Mouse (Mus musculus) neural tube, embryonic 11.5 days (tissue): ENCODE results near the gene Gtf2h3. TPM values are rescaled to one million over a fixed set of nuclear protein-coding genes. Genes with fewer than 3 reads are reported as not detected.
"Not testable (repeated sequence)": the region's sequence is repeated elsewhere in the genome, so short reads cannot be mapped to it uniquely, and the experiment has no call there.

Experiments
- ATAC-seq: fragments of 200-750 bp; cut with Nextera tagmentation; 2 replicates; pipeline ENCODE4 v1.8.0; 2017; ENCODE audit warnings: moderate number of reproducible peaks, mild to moderate bottlenecking, moderate TSS enrichment, moderate library complexity; ENCODE audit not compliant: insufficient read depth, low FRiP score, low TSS enrichment
- DNase-seq: peaks from one replicate; pipeline ENCODE4 v3.0.0-alpha.2; 2015; ENCODE audit warnings: low spot score
- H3K27ac ChIP-seq: fragments of 300-500 bp; sonication (generic); 2 replicates; pipeline ENCODE4 v1.5.1; 2014; ENCODE audit warnings: low read depth, mild to moderate bottlenecking, low read length
- H3K27me3 ChIP-seq: fragments of 300-500 bp; sonication (generic); 2 replicates; pipeline ENCODE4 v1.6.1; 2014; ENCODE audit warnings: mild to moderate bottlenecking, low read length, mixed read lengths; ENCODE audit not compliant: control insufficient read depth, insufficient read depth
- H3K36me3 ChIP-seq: fragments of 300-500 bp; sonication (generic); 2 replicates; pipeline ENCODE4 v1.6.1; 2014; ENCODE audit warnings: mild to moderate bottlenecking, low read length, moderate library complexity, mixed read lengths; ENCODE audit not compliant: control insufficient read depth, insufficient read depth
- H3K4me1 ChIP-seq: fragments of 300-500 bp; sonication (generic); 2 replicates; pipeline ENCODE4 v1.6.1; 2014; ENCODE audit warnings: low read length, mixed read lengths; ENCODE audit not compliant: control insufficient read depth, insufficient read depth
- H3K4me2 ChIP-seq: fragments of 300-500 bp; sonication (generic); 2 replicates; pipeline ENCODE4 v1.6.1; 2014; ENCODE audit warnings: low read depth, mild to moderate bottlenecking, moderate library complexity
- H3K4me3 ChIP-seq: fragments of 300-500 bp; sonication (generic); 2 replicates; pipeline ENCODE4 v1.5.1; 2014; ENCODE audit warnings: low read depth, low read length
- H3K9ac ChIP-seq: fragments of 300-500 bp; sonication (generic); 2 replicates; pipeline ENCODE4 v1.6.1; 2014; ENCODE audit warnings: mild to moderate bottlenecking, low read length
- H3K9me3 ChIP-seq: fragments of 300-500 bp; sonication (generic); 2 replicates; pipeline ENCODE4 v1.6.1; 2016; ENCODE audit warnings: low read length; ENCODE audit not compliant: control insufficient read depth
- WGBS: fragments of 180-500 bp; shearing (Covaris S2); extraction: QIAGEN DNeasy Blood & Tissue Kit; methylation state at CpG from one replicate; pipeline ENCODE4 v1.1.7; 2014; 5-methylcytosine and 5-hydroxymethylcytosine counted together
- polyA plus RNA-seq: library from polyadenylated mRNA; unstranded; fragments of >200 nt; fragmentation: Nextera tagmentation; extraction: Ambion mirVana; gene quantifications from 2 replicates; pipeline ENCODE4 v1.2.1, GENCODE M21; 2014

Gtf2h3 gene
- polyA plus RNA-seq, 1 experiment from 2014 or later: 83.0 TPM

GRCm38 (mm10) chr5:124624291-124624690 is 45.4 kb downstream of the Gtf2h3 start:
- WGBS: 93% methylated on average over 9 of the region's 9 CpGs

GRCm38 (mm10) chr5:124628448-124629363 is 49.8 kb downstream of the Gtf2h3 start, which contains the start of gene Atp6v0a2:
Atp6v0a2 (plus strand) TSS chr5:124628576.
- peak; percentile 96 for ATAC-seq
- under 1% methylated on average over 57 of the region's 58 CpGs for WGBS
- H3K4me1 ChIP-seq: peaks cover 12% of the 10 kb centered on the region

More at GRCm38 (mm10) chr5:124624291-124624690, 45.4 kb downstream of the Gtf2h3 start:
- Histone ChIP-seq H3K4me1 (peaks cover 3% of the 10 kb centered on the region; the same call in 1 of the 2 replicates), H3K36me3 (no peaks in the 10 kb centered on the region), H3K4me2 (no peak overlapping the region), H3K9ac (no peak overlapping the region), H3K27ac (no peak overlapping the region), H3K9me3 (no peaks in the 10 kb centered on the region), H3K4me3 (no peak overlapping the region), H3K27me3 (no peaks in the 10 kb centered on the region)
- ATAC-seq: no peak
- DNase-seq: no peak

GRCm38 (mm10) chr5:124629641-124630040 is 50.7 kb downstream of the Gtf2h3 start:
- H3K27me3 ChIP-seq: no peaks in the 10 kb centered on the region
- H3K4me2 ChIP-seq: peak overlapping the region; percentile 60
- H3K36me3 ChIP-seq: peaks cover 3% of the 10 kb centered on the region
- WGBS: 27% methylated on average over 11 of the region's 11 CpGs
- H3K4me1 ChIP-seq: peaks cover 12% of the 10 kb centered on the region
- H3K27ac ChIP-seq: no peak overlapping the region
- peak overlapping the region; percentile 83 for H3K9ac ChIP-seq
- no peaks in the 10 kb centered on the region for H3K9me3 ChIP-seq
- DNase-seq (no peak), ATAC-seq (0 out of 2 replicates have a peak, but pooled peaks have one; percentile 12)
- peak overlapping the region; percentile 93 for H3K4me3 ChIP-seq

More at GRCm38 (mm10) chr5:124628448-124629363, 49.8 kb downstream of the Gtf2h3 start, which contains the start of gene Atp6v0a2:
- no peaks in the 10 kb centered on the region for H3K27me3 ChIP-seq
- peak; percentile 92 for DNase-seq
- peak within 1 kb of the TSS; percentile 93 for H3K4me3 ChIP-seq
- no peaks in the 10 kb centered on the region for H3K9me3 ChIP-seq
- no peak within 1 kb of the TSS for H3K27ac ChIP-seq
- peak within 1 kb of the TSS; percentile 83 for H3K9ac ChIP-seq
- H3K4me2 ChIP-seq: peak within 1 kb of the TSS; percentile 60
- no peaks in the 10 kb centered on the region for H3K36me3 ChIP-seq

- Histone ChIP-seq H3K9me3 (no peaks in the 10 kb centered on the region), H3K27ac (no peak overlapping the region)
- 92% methylated on average over 11 of the region's 11 CpGs for WGBS
Measured at GRCm38 (mm10) chr5:124631685-124632084, 52.7 kb downstream of the Gtf2h3 start.

GRCm38 (mm10) chr5:124632461-124632860 is 53.5 kb downstream of the Gtf2h3 start:
- WGBS: 85% methylated on average over 5 of the region's 5 CpGs
- H3K4me1 ChIP-seq: peaks cover 12% of the 10 kb centered on the region
- peaks cover 13% of the 10 kb centered on the region for H3K36me3 ChIP-seq

More at GRCm38 (mm10) chr5:124631685-124632084, 52.7 kb downstream of the Gtf2h3 start:
- H3K27me3 ChIP-seq: no peaks in the 10 kb centered on the region
- no peak for DNase-seq
- peaks cover 8% of the 10 kb centered on the region for H3K36me3 ChIP-seq
- no peak overlapping the region for H3K4me3 ChIP-seq
- no peak for ATAC-seq
- H3K4me1 ChIP-seq: peaks cover 12% of the 10 kb centered on the region
- H3K4me2 ChIP-seq: no peak overlapping the region
- H3K9ac ChIP-seq: no peak overlapping the region

GRCm38 (mm10) chr5:124633425-124633824 is 54.5 kb downstream of the Gtf2h3 start:
- no peak overlapping the region for H3K9ac ChIP-seq
- H3K9me3 ChIP-seq: no peaks in the 10 kb centered on the region
- ATAC-seq (no peak), DNase-seq (no peak)
- peaks cover 19% of the 10 kb centered on the region for H3K36me3 ChIP-seq
- no peak overlapping the region for H3K4me3 ChIP-seq
- H3K27me3 ChIP-seq: no peaks in the 10 kb centered on the region
- peaks cover 8% of the 10 kb centered on the region for H3K4me1 ChIP-seq
- no peak overlapping the region for H3K27ac ChIP-seq
- no peak overlapping the region for H3K4me2 ChIP-seq
- 86% methylated on average over 2 of the region's 2 CpGs for WGBS

More at GRCm38 (mm10) chr5:124632461-124632860, 53.5 kb downstream of the Gtf2h3 start:
- no peak for DNase-seq
- H3K27me3 ChIP-seq: no peaks in the 10 kb centered on the region
- no peak overlapping the region for H3K4me3 ChIP-seq
- H3K27ac ChIP-seq: no peak overlapping the region
- no peak overlapping the region for H3K4me2 ChIP-seq
- H3K9ac ChIP-seq: no peak overlapping the region
- ATAC-seq: no peak
- no peaks in the 10 kb centered on the region for H3K9me3 ChIP-seq

GRCm38 (mm10) chr5:124635068-124635467 is 56.1 kb downstream of the Gtf2h3 start:
- not testable (repeated sequence) for H3K27me3 ChIP-seq, H3K4me3 ChIP-seq, H3K9me3 ChIP-seq, ATAC-seq, DNase-seq, H3K4me2 ChIP-seq, H3K4me1 ChIP-seq, H3K27ac ChIP-seq, H3K9ac ChIP-seq
- WGBS: 83% methylated on average over 4 of the region's 4 CpGs
- peaks cover 22% of the 10 kb centered on the region for H3K36me3 ChIP-seq

GRCm38 (mm10) chr5:124636139-124636538 is 57.2 kb downstream of the Gtf2h3 start:
- Histone ChIP-seq H3K9ac (no peak overlapping the region), H3K4me3 (no peak overlapping the region), H3K36me3 (peaks cover 25% of the 10 kb centered on the region), H3K27me3 (no peaks in the 10 kb centered on the region), H3K4me1 (no peaks in the 10 kb centered on the region), H3K27ac (no peak overlapping the region), H3K9me3 (no peaks in the 10 kb centered on the region), H3K4me2 (no peak overlapping the region)
- no peak for DNase-seq
- WGBS: 92% methylated on average over 3 of the region's 3 CpGs
- no peak for ATAC-seq
